Mouse (Mus musculus) liver, adult 2 months (tissue): ENCODE measurements at regions not wholly inside any gene's neighbourhood (a gene's known extent, or its start where the extent isn't known, plus 50 kb on each side); places are given as distances from the start of the nearest gene placed in this dataset.

Experiments
- DNase-seq: peaks from one replicate; pipeline ENCODE4 v3.0.0-alpha.2; 2011; ENCODE audit warnings: low read depth, low spot score; ENCODE audit errors: extremely low read depth
- H3K27ac ChIP-seq: fragments of 200-500 bp; replicated peaks from 2 replicates; pipeline ENCODE4 v1.5.1; 2012; ENCODE audit warnings: low read depth, mild to moderate bottlenecking, control low read depth, inconsistent platforms, low read length; ENCODE audit not compliant: insufficient read depth
- H3K27me3 ChIP-seq: fragments of 200-500 bp; 2 replicates; pipeline ENCODE4 v1.6.1; 2012; ENCODE audit warnings: mild to moderate bottlenecking, moderate library complexity, low read length, inconsistent platforms; ENCODE audit not compliant: control insufficient read depth, insufficient read depth
- H3K36me3 ChIP-seq: fragments of 200-500 bp; 2 replicates; pipeline ENCODE4 v1.6.1; 2012; ENCODE audit warnings: low read length, inconsistent platforms; ENCODE audit not compliant: control insufficient read depth, insufficient read depth
- H3K4me1 ChIP-seq: fragments of 200-500 bp; 2 replicates; pipeline ENCODE4 v1.6.1; 2011; ENCODE audit warnings: low read length; ENCODE audit not compliant: control insufficient read depth, insufficient read depth
- H3K4me3 ChIP-seq: fragments of 200-500 bp; 2 replicates; pipeline ENCODE4 v1.5.1; 2011; ENCODE audit warnings: low read depth, mild to moderate bottlenecking, control low read depth, low read length, moderate library complexity; ENCODE audit not compliant: insufficient read depth
- H3K79me2 ChIP-seq: fragments of 200-500 bp; 2 replicates; pipeline ENCODE4 v1.6.1; 2012; ENCODE audit warnings: inconsistent platforms, mild to moderate bottlenecking, low read length, moderate library complexity; ENCODE audit not compliant: control insufficient read depth, insufficient read depth
- H3K9ac ChIP-seq: fragments of 200-500 bp; 2 replicates; pipeline ENCODE4 v1.6.1; 2012; ENCODE audit warnings: low read depth, mild to moderate bottlenecking, control low read depth, inconsistent platforms, low read length
- CTCF ChIP-seq: fragments of 200-500 bp; IDR thresholded peaks from 2 replicates; pipeline ENCODE4 v1.5.1; 2011; ENCODE audit warnings: low read depth, low read length, control low read depth
- POLR2A ChIP-seq: fragments of 200-500 bp; IDR thresholded peaks from 2 replicates; pipeline ENCODE4 v1.6.1; 2011; ENCODE audit warnings: low read length, control low read depth; ENCODE audit not compliant: insufficient read depth; ENCODE audit errors: extremely low read depth
- WGBS: fragments of 180-500 bp; shearing (Covaris S2); methylation state at CpG from one replicate; pipeline ENCODE4 v1.1.7; 2018; 5-methylcytosine and 5-hydroxymethylcytosine counted together

- H3K4me3 ChIP-seq: no peak overlapping the region
- no peak overlapping the region for H3K27ac ChIP-seq
- TF ChIP-seq POLR2A (no peak), CTCF (no peak)
- H3K27me3 ChIP-seq: no peaks in the 10 kb centered on the region; the same call in 1 of the 2 replicates
- no peak for DNase-seq
- H3K4me1 ChIP-seq: no peaks in the 10 kb centered on the region
- no peaks in the 10 kb centered on the region for H3K79me2 ChIP-seq
- H3K9ac ChIP-seq: no peak overlapping the region
- 65% methylated on average over 8 of the region's 8 CpGs for WGBS
- H3K36me3 ChIP-seq: no peaks in the 10 kb centered on the region
These were observed 177.2 kb upstream of the Zfp462 start for GRCm38 (mm10) chr4:54767506-54768200.

- H3K27me3 ChIP-seq: no peaks in the 10 kb centered on the region; the same call in 1 of the 2 replicates
- no peaks in the 10 kb centered on the region for H3K79me2 ChIP-seq
- DNase-seq: no peak
- TF ChIP-seq CTCF (no peak), POLR2A (no peak)
- H3K4me1 ChIP-seq: no peaks in the 10 kb centered on the region
- H3K36me3 ChIP-seq: no peaks in the 10 kb centered on the region
- H3K9ac ChIP-seq: no peak overlapping the region
- H3K27ac ChIP-seq: no peak overlapping the region
- H3K4me3 ChIP-seq: no peak overlapping the region
- 64% methylated on average over 4 of the region's 4 CpGs for WGBS
These were observed 176.0 kb upstream of the Zfp462 start for GRCm38 (mm10) chr4:54768836-54769235.

- Histone ChIP-seq H3K9ac (no peak overlapping the region), H3K36me3 (no peaks in the 10 kb centered on the region), H3K4me3 (no peak overlapping the region), H3K4me1 (no peaks in the 10 kb centered on the region), H3K27ac (no peak overlapping the region), H3K27me3 (no peaks in the 10 kb centered on the region), H3K79me2 (no peaks in the 10 kb centered on the region)
- TF ChIP-seq CTCF (no peak), POLR2A (no peak)
- WGBS: 95% methylated on average over 4 of the region's 4 CpGs
- no peak for DNase-seq
These were observed 170.8 kb upstream of the Zfp462 start for GRCm38 (mm10) chr4:54774066-54774465.

- H3K4me1 ChIP-seq: no peaks in the 10 kb centered on the region
- H3K27ac ChIP-seq: no peak overlapping the region
- H3K4me3 ChIP-seq: no peak overlapping the region
- no peak overlapping the region for H3K9ac ChIP-seq
- no peak for DNase-seq
- no peaks in the 10 kb centered on the region for H3K36me3 ChIP-seq
- no peak for TF ChIP-seq CTCF
- no peak for TF ChIP-seq POLR2A
- no peaks in the 10 kb centered on the region for H3K79me2 ChIP-seq
- no peaks in the 10 kb centered on the region for H3K27me3 ChIP-seq
These were observed 170.1 kb upstream of the Zfp462 start for GRCm38 (mm10) chr4:54774717-54775116.

GRCm38 (mm10) chr4:54780511-54780910, 164.3 kb upstream of the Zfp462 start:
- no peaks in the 10 kb centered on the region for H3K36me3 ChIP-seq
- H3K4me3 ChIP-seq: no peak overlapping the region
- DNase-seq: no peak
- no peaks in the 10 kb centered on the region for H3K4me1 ChIP-seq
- H3K9ac ChIP-seq: no peak overlapping the region
- H3K27ac ChIP-seq: no peak overlapping the region
- TF ChIP-seq CTCF (no peak), POLR2A (no peak)
- no peaks in the 10 kb centered on the region for H3K79me2 ChIP-seq
- no peaks in the 10 kb centered on the region for H3K27me3 ChIP-seq
- 66% methylated on average over 4 of the region's 4 CpGs for WGBS

GRCm38 (mm10) chr4:54791217-54791742, 153.6 kb upstream of the Zfp462 start:
- 82% methylated on average over 5 of the region's 5 CpGs for WGBS
- H3K4me3 ChIP-seq: no peak overlapping the region
- TF ChIP-seq CTCF: no peak
- TF ChIP-seq POLR2A: no peak

More at GRCm38 (mm10) chr4:54791217-54791742, 153.6 kb upstream of the Zfp462 start:
- no peaks in the 10 kb centered on the region for H3K36me3 ChIP-seq
- no peak overlapping the region for H3K27ac ChIP-seq
- H3K79me2 ChIP-seq: no peaks in the 10 kb centered on the region
- no peak overlapping the region for H3K9ac ChIP-seq
- DNase-seq: no peak
- H3K4me1 ChIP-seq: no peaks in the 10 kb centered on the region
- H3K27me3 ChIP-seq: no peaks in the 10 kb centered on the region
